Comparison of ENCODE assay signal across 8 mouse cellular contexts in the genomic region with DNA sequence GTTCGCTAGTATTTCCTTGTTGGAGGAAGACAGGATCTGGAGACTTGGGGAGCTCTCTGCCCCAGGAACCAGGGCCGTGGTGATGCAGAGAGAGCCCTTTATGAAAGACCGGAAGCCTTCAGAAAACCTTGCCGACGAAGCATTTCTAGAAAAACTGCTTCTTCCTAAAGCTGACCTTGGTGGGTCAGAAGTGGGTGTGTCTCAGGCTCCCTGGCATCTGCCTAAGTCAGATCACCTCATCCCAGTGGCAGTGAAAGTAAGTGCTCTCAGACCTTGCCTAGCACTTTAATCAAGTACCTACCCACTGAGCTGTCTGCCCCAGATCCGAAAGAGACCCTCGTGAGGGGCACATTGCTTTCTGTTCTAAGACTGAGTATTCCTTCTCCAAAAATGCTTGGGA. TPM values are rescaled to one million over a fixed set of nuclear protein-coding genes. Genes with fewer than 3 reads are reported as not detected.
DNase-seq lines count a peak whose midpoint lies in the region; ATAC-seq and TF ChIP-seq lines count a peak whose summit lies in the region.

No protein-coding gene starts in this region.

- H3K9me3 ChIP-seq in heart, embryonic 12.5 days (replicated peaks), result no peaks in the 10 kb centered on the region
- no peaks in the 10 kb centered on the region for H3K9me3 ChIP-seq in forebrain, embryonic 16.5 days (ENCODE audit: control insufficient read depth, low read length)
- no peaks in the 10 kb centered on the region for H3K9me3 ChIP-seq in liver, postnatal 0 days (ENCODE audit: low read length)

- peaks cover 23% of the 10 kb centered on the region for H3K36me3 ChIP-seq in heart, embryonic 12.5 days
- peaks cover 2% of the 10 kb centered on the region; the same call in 1 of the 2 replicates for H3K36me3 ChIP-seq in forebrain, embryonic 16.5 days (ENCODE audit: control insufficient read depth, insufficient read depth)
- H3K36me3 ChIP-seq in liver, postnatal 0 days (replicated peaks; ENCODE audit: insufficient read depth, low read length), result peaks cover 14% of the 10 kb centered on the region; the same call in 1 of the 2 replicates

- H3K27me3 ChIP-seq in heart, embryonic 12.5 days (replicated peaks), result no peaks in the 10 kb centered on the region
- no peaks in the 10 kb centered on the region for H3K27me3 ChIP-seq in forebrain, embryonic 16.5 days (replicated peaks; ENCODE audit: control insufficient read depth, insufficient read depth, low read length)
- no peaks in the 10 kb centered on the region for H3K27me3 ChIP-seq in liver, postnatal 0 days (ENCODE audit: insufficient read depth, low read length)

- no peak for TF ChIP-seq EP300 in liver, postnatal 0 days (IDR thresholded peaks at IDR 0.05; ENCODE audit: low read depth)

- TF ChIP-seq CTCF in liver, postnatal 0 days (IDR thresholded peaks at IDR 0.05; ENCODE audit: low read depth), result no peak

- peaks cover 16% of the 10 kb centered on the region for H3K4me1 ChIP-seq in heart, embryonic 12.5 days (replicated peaks)
- peaks cover 15% of the 10 kb centered on the region for H3K4me1 ChIP-seq in forebrain, embryonic 16.5 days (replicated peaks; ENCODE audit: control insufficient read depth, insufficient read depth, low read length)
- peaks cover 16% of the 10 kb centered on the region for H3K4me1 ChIP-seq in liver, postnatal 0 days (ENCODE audit: insufficient read depth)

- ATAC-seq in heart, embryonic 12.5 days (ENCODE audit: insufficient number of reproducible peaks, low FRiP score), result no peak
- no peak for ATAC-seq in forebrain, embryonic 16.5 days
- no peak for ATAC-seq in liver, postnatal 0 days
- no peak for ATAC-seq in megakaryocyte-erythroid progenitor cell, adult 5-6 weeks (replicated peaks; ENCODE audit: low FRiP score, low TSS enrichment, poor library complexity, severe bottlenecking)

- no peak for DNase-seq in heart, postnatal 25 days (ENCODE audit: low spot score)
- peak; percentile 61 for DNase-seq in ES-CJ7 (ENCODE audit: low read depth, low spot score)
- DNase-seq in liver, postnatal 0 days, result no peak
- DNase-seq in yolk sac, embryonic 10.5 days (ENCODE audit: low spot score), result no peak
- DNase-seq in lung, postnatal 25 days (ENCODE audit: low spot score), result no peak

- H3K9ac ChIP-seq in heart, embryonic 12.5 days, result peak overlapping the region; percentile 90; the same call in 1 of the 2 replicates
- peak overlapping the region; percentile 97 for H3K9ac ChIP-seq in forebrain, embryonic 16.5 days (replicated peaks; ENCODE audit: low read depth, low read length)
- peak overlapping the region; percentile 80; the same call in 1 of the 2 replicates for H3K9ac ChIP-seq in liver, postnatal 0 days (replicated peaks)

- peak overlapping the region; percentile 93 for H3K4me2 ChIP-seq in heart, embryonic 12.5 days
- peak overlapping the region; percentile 90 for H3K4me2 ChIP-seq in forebrain, embryonic 16.5 days (ENCODE audit: low read length)
- peak overlapping the region; percentile 98 for H3K4me2 ChIP-seq in liver, postnatal 0 days (ENCODE audit: low read depth, low read length)

- H3K4me3 ChIP-seq in heart, embryonic 12.5 days, result peak overlapping the region; percentile 98; the same call in 1 of the 2 replicates
- no peak overlapping the region for H3K4me3 ChIP-seq in forebrain, embryonic 16.5 days (replicated peaks; ENCODE audit: low read length)
- peak overlapping the region; percentile 81 for H3K4me3 ChIP-seq in liver, postnatal 0 days (ENCODE audit: low read depth, low read length)

- 71% methylated on average over 7 of the region's 7 CpGs for WGBS in heart, embryonic 12.5 days
- 73% methylated on average over 7 of the region's 7 CpGs for WGBS in forebrain, embryonic 16.5 days
- 64% methylated on average over 7 of the region's 7 CpGs for WGBS in liver, postnatal 0 days (ENCODE audit: insufficient replicate concordance)

- intact Hi-C loops in heart, postnatal 25 days (cut with DNase I), result no loop called here

- no peak overlapping the region for H3K27ac ChIP-seq in heart, embryonic 12.5 days (ENCODE audit: poor library complexity, severe bottlenecking)
- H3K27ac ChIP-seq in forebrain, embryonic 16.5 days (ENCODE audit: low read length), result no peak overlapping the region
- peak overlapping the region; percentile 93 for H3K27ac ChIP-seq in liver, postnatal 0 days (ENCODE audit: low read depth)

RNA-seq across cellular contexts. Expression of a gene that starts 1.3 kb away (rescaled TPM):
- polyA plus RNA-seq in heart, embryonic 12.5 days (2016; fragmentation: Nextera tagmentation; extraction: Ambion mirVana), result 17.0 and 17.4 TPM in 2 replicates
- total RNA-seq in heart, postnatal 25 days (2021), result 10 to 100 TPM; 16.5 to 16.6 TPM
- 50.3 and 50.5 TPM in 2 replicates for polyA plus RNA-seq in forebrain, embryonic 16.5 days (2015; fragmentation: Nextera tagmentation; extraction: Ambion mirVana)
- polyA plus RNA-seq in liver, postnatal 0 days (2015; fragmentation: Nextera tagmentation; extraction: Ambion mirVana), result 15.8 and 17.1 TPM in 2 replicates
- 12.0 and 39.5 TPM in 2 replicates for total RNA-seq in megakaryocyte-erythroid progenitor cell, adult 5-6 weeks (2014; fragmentation: Nextera tagmentation)
- 7.6 and 11.8 TPM in 2 replicates for total RNA-seq in megakaryocyte-erythroid progenitor cell, adult 5-6 weeks (2017)

RNA-seq across cellular contexts. Expression of a gene that starts 10.6 kb away (rescaled TPM):
- 1.0 TPM in 1 of 2 replicates, not detected in the other for polyA plus RNA-seq in heart, embryonic 12.5 days (2016; fragmentation: Nextera tagmentation; extraction: Ambion mirVana)
- not detected for total RNA-seq in heart, postnatal 25 days (2021)
- not detected in 2 replicates for polyA plus RNA-seq in forebrain, embryonic 16.5 days (2015; fragmentation: Nextera tagmentation; extraction: Ambion mirVana)
- polyA plus RNA-seq in liver, postnatal 0 days (2015; fragmentation: Nextera tagmentation; extraction: Ambion mirVana), result 1.2 and 1.9 TPM in 2 replicates
- 0.96 and 2.5 TPM in 2 replicates for total RNA-seq in megakaryocyte-erythroid progenitor cell, adult 5-6 weeks (2014; fragmentation: Nextera tagmentation)
- total RNA-seq in megakaryocyte-erythroid progenitor cell, adult 5-6 weeks (2017), result not detected in 2 replicates

RNA-seq across cellular contexts. Expression of a gene that starts 17.3 kb away (rescaled TPM):
- polyA plus RNA-seq in heart, embryonic 12.5 days (2016; fragmentation: Nextera tagmentation; extraction: Ambion mirVana), result 26.8 and 28.2 TPM in 2 replicates
- 1 to 10 TPM; 7.6 to 9.9 TPM for total RNA-seq in heart, postnatal 25 days (2021)
- 12.0 and 13.1 TPM in 2 replicates for polyA plus RNA-seq in forebrain, embryonic 16.5 days (2015; fragmentation: Nextera tagmentation; extraction: Ambion mirVana)
- 1.6 TPM in 2 replicates for polyA plus RNA-seq in liver, postnatal 0 days (2015; fragmentation: Nextera tagmentation; extraction: Ambion mirVana)
- not detected in 2 replicates for total RNA-seq in megakaryocyte-erythroid progenitor cell, adult 5-6 weeks (2014; fragmentation: Nextera tagmentation)
- total RNA-seq in megakaryocyte-erythroid progenitor cell, adult 5-6 weeks (2017), result not detected in 2 replicates

RNA-seq across cellular contexts. Expression of a gene that starts 17.4 kb away (rescaled TPM):
- polyA plus RNA-seq in heart, embryonic 12.5 days (2016; fragmentation: Nextera tagmentation; extraction: Ambion mirVana), result 541 and 562 TPM in 2 replicates
- total RNA-seq in heart, postnatal 25 days (2021), result 100 to 1,000 TPM; 685 to 720 TPM
- polyA plus RNA-seq in forebrain, embryonic 16.5 days (2015; fragmentation: Nextera tagmentation; extraction: Ambion mirVana), result 318 and 322 TPM in 2 replicates
- polyA plus RNA-seq in liver, postnatal 0 days (2015; fragmentation: Nextera tagmentation; extraction: Ambion mirVana), result 248 and 260 TPM in 2 replicates
- total RNA-seq in megakaryocyte-erythroid progenitor cell, adult 5-6 weeks (2014; fragmentation: Nextera tagmentation), result 159 and 176 TPM in 2 replicates
- 65.9 and 71.6 TPM in 2 replicates for total RNA-seq in megakaryocyte-erythroid progenitor cell, adult 5-6 weeks (2017)
